Mouse (Mus musculus) C2C12 (cell line): ENCODE results near the gene Hdac7. TPM values are rescaled to one million over a fixed set of nuclear protein-coding genes. Genes with fewer than 3 reads are reported as not detected.

Source experiments
- H3K27me3 ChIP-seq: one replicate; pipeline ENCODE4 v1.6.1; 2011; ENCODE audit not compliant: control insufficient read depth, insufficient read depth, insufficient read length
- H3K36me3 ChIP-seq: one replicate; pipeline ENCODE4 v1.6.1; 2011; ENCODE audit not compliant: control insufficient read depth, insufficient read depth
- H3K4me3 ChIP-seq: one replicate; pipeline ENCODE4 v1.5.1; 2011; ENCODE audit warnings: mild to moderate bottlenecking, control low read depth; ENCODE audit not compliant: poor library complexity, insufficient read depth, severe bottlenecking
- H3K79me2 ChIP-seq: one replicate; pipeline ENCODE4 v1.6.1; 2011; ENCODE audit not compliant: control insufficient read depth, insufficient read depth
- H3K79me3 ChIP-seq: one replicate; pipeline ENCODE4 v1.6.1; 2011; ENCODE audit warnings: low read depth, control low read depth
- H3ac ChIP-seq: one replicate; pipeline ENCODE3; 2011; ENCODE audit warnings: low read depth; ENCODE audit not compliant: control insufficient read depth, insufficient read length
- CEBPB ChIP-seq: IDR thresholded peaks from one replicate; pipeline ENCODE4 v1.6.1; 2011; ENCODE audit warnings: low read depth, mild to moderate bottlenecking, control low read depth, moderate library complexity
- CTCF ChIP-seq: IDR thresholded peaks from one replicate; pipeline ENCODE4 v1.5.1; 2011; ENCODE audit not compliant: control insufficient read depth, insufficient read depth, insufficient read length
- FOSL1 ChIP-seq: IDR thresholded peaks from one replicate; pipeline ENCODE4 v1.8.0; 2011; ENCODE audit warnings: mild to moderate bottlenecking, low read length; ENCODE audit not compliant: poor library complexity, insufficient read depth, severe bottlenecking
- MAX ChIP-seq: IDR thresholded peaks from one replicate; pipeline ENCODE4 v1.6.1; 2011; ENCODE audit warnings: mild to moderate bottlenecking, control low read depth
- MYOD1 ChIP-seq: IDR thresholded peaks from one replicate; pipeline ENCODE4 v1.6.1; 2011; ENCODE audit warnings: low read depth; ENCODE audit not compliant: control insufficient read depth, insufficient read length
- MYOG ChIP-seq: IDR thresholded peaks from one replicate; pipeline ENCODE4 v1.6.1; 2011; ENCODE audit not compliant: control insufficient read depth, insufficient read length; ENCODE audit errors: extremely low read depth
- USF1 ChIP-seq: IDR thresholded peaks from one replicate; pipeline ENCODE4 v1.6.1; 2011; ENCODE audit warnings: low read depth, mild to moderate bottlenecking, control low read depth, moderate library complexity
- polyA plus RNA-seq: library from polyadenylated mRNA; unstranded; fragments of >200 nt; fragmentation: generic; extraction: Trizol; gene quantifications from one replicate; pipeline ENCODE4 v1.2.1, GENCODE M21; 2012; ENCODE audit warnings: missing spikeins

Hdac7 gene
- polyA plus RNA-seq, 1 experiment = 41.2 TPM

- Histone ChIP-seq H3K27me3 (no peaks in the 10 kb centered on the region), H3K36me3 (peaks cover 89% of the 10 kb centered on the region)
Observed at GRCm38 (mm10) chr15:97791126-97791700, 53.1 kb downstream of the Hdac7 start.

GRCm38 (mm10) chr15:97789761-97790505 is 54.4 kb downstream of the Hdac7 start:
- TF ChIP-seq MYOD1 (no peak), MYOG (no peak), CTCF (peak; percentile 79), MAX (no peak)
- peaks cover 25% of the 10 kb centered on the region for H3K79me3 ChIP-seq
- H3K4me3 ChIP-seq = no peak overlapping the region
- no peak overlapping the region for H3ac ChIP-seq
- H3K36me3 ChIP-seq = peaks cover 76% of the 10 kb centered on the region
- no peaks in the 10 kb centered on the region for H3K27me3 ChIP-seq
- H3K79me2 ChIP-seq = peaks cover 54% of the 10 kb centered on the region

More at GRCm38 (mm10) chr15:97791126-97791700, 53.1 kb downstream of the Hdac7 start:
- H3K79me3 ChIP-seq = peaks cover 17% of the 10 kb centered on the region
- no peak overlapping the region for H3K4me3 ChIP-seq
- H3K79me2 ChIP-seq = peaks cover 41% of the 10 kb centered on the region
- H3ac ChIP-seq = no peak overlapping the region
- TF ChIP-seq CTCF = no peak
- no peak for TF ChIP-seq USF1
- no peak for TF ChIP-seq MAX
- TF ChIP-seq MYOG = no peak
- no peak for TF ChIP-seq MYOD1
- TF ChIP-seq FOSL1 = no peak
- no peak for TF ChIP-seq CEBPB

- Histone ChIP-seq H3K79me3 (peaks cover 28% of the 10 kb centered on the region), H3K36me3 (peaks cover 65% of the 10 kb centered on the region), H3K79me2 (peaks cover 62% of the 10 kb centered on the region), H3K4me3 (no peak overlapping the region), H3ac (no peak overlapping the region), H3K27me3 (no peaks in the 10 kb centered on the region)
- TF ChIP-seq MYOG (no peak), CEBPB (no peak), MAX (no peak), FOSL1 (no peak), CTCF (no peak), MYOD1 (no peak), USF1 (no peak)
Observed at GRCm38 (mm10) chr15:97788821-97789220, 55.5 kb downstream of the Hdac7 start.

- Histone ChIP-seq H3K4me3 (no peak overlapping the region), H3K36me3 (peaks cover 57% of the 10 kb centered on the region), H3K79me3 (peaks cover 28% of the 10 kb centered on the region), H3K79me2 (peaks cover 62% of the 10 kb centered on the region), H3ac (no peak overlapping the region), H3K27me3 (no peaks in the 10 kb centered on the region)
- TF ChIP-seq MAX = no peak
Observed at GRCm38 (mm10) chr15:97787799-97788667, 56.3 kb downstream of the Hdac7 start.

- Histone ChIP-seq H3K4me3 (no peak overlapping the region), H3K79me2 (peaks cover 62% of the 10 kb centered on the region), H3K27me3 (no peaks in the 10 kb centered on the region), H3K79me3 (peaks cover 28% of the 10 kb centered on the region), H3ac (no peak overlapping the region), H3K36me3 (peaks cover 50% of the 10 kb centered on the region)
- TF ChIP-seq FOSL1 (no peak), MYOD1 (no peak), USF1 (no peak), MYOG (no peak), MAX (no peak), CTCF (no peak), CEBPB (no peak)
Observed at GRCm38 (mm10) chr15:97787148-97787798, 57.0 kb downstream of the Hdac7 start.
